Mouse (Mus musculus) myocyte (in vitro differentiated cells): ENCODE results near the gene Wfdc15a. TPM values are rescaled to one million over a fixed set of nuclear protein-coding genes. Genes with fewer than 3 reads are reported as not detected.

Experiments
- H3K27me3 ChIP-seq: one replicate; pipeline ENCODE4 v1.6.1; 2011; ENCODE audit not compliant: control insufficient read depth, insufficient read depth, insufficient read length
- H3K36me3 ChIP-seq: one replicate; pipeline ENCODE4 v1.6.1; 2011; ENCODE audit not compliant: control insufficient read depth, insufficient read depth
- H3K4me2 ChIP-seq: one replicate; pipeline ENCODE4 v1.6.1; 2011; ENCODE audit warnings: low read depth, control low read depth
- H3K4me3 ChIP-seq: one replicate; pipeline ENCODE4 v1.5.1; 2011; ENCODE audit warnings: mild to moderate bottlenecking, control low read depth, moderate library complexity
- H3K79me2 ChIP-seq: one replicate; pipeline ENCODE4 v1.6.1; 2011; ENCODE audit not compliant: control insufficient read depth, insufficient read depth
- H3ac ChIP-seq: one replicate; pipeline ENCODE4 v1.6.1; 2011; ENCODE audit not compliant: control insufficient read depth, insufficient read length
- CEBPB ChIP-seq: IDR thresholded peaks from 2 replicates; pipeline ENCODE4 v1.6.1; 2011; ENCODE audit warnings: mild to moderate bottlenecking, moderate library complexity; ENCODE audit not compliant: poor library complexity, insufficient read depth, severe bottlenecking
- E2F4 ChIP-seq: IDR thresholded peaks from one replicate; pipeline ENCODE4 v1.6.1; 2011; ENCODE audit warnings: mild to moderate bottlenecking, control low read depth, moderate library complexity; ENCODE audit not compliant: insufficient read depth
- MAX ChIP-seq: IDR thresholded peaks from one replicate; pipeline ENCODE4 v1.6.1; 2011; ENCODE audit warnings: low read depth, mild to moderate bottlenecking, control low read depth
- MYOD1 ChIP-seq, 3 experiments: IDR thresholded peaks; one replicate each; pipeline ENCODE4 v1.6.1; 2011; ENCODE audit warnings: control low read depth in 2 of 3, low read depth in 2 of 3, mild to moderate bottlenecking in 2 of 3, moderate library complexity in 1 of 3; ENCODE audit not compliant: insufficient read length in 2 of 3, control insufficient read depth in 1 of 3
- MYOG ChIP-seq, 3 experiments: IDR thresholded peaks; one replicate each; pipeline ENCODE4 v1.6.1; 2011; ENCODE audit warnings: control low read depth in 2 of 3, low read depth in 2 of 3, mild to moderate bottlenecking in 2 of 3; ENCODE audit not compliant: insufficient read length in 2 of 3, control insufficient read depth in 1 of 3, insufficient read depth in 1 of 3
- POLR2A ChIP-seq: IDR thresholded peaks from one replicate; pipeline ENCODE4 v1.6.1; 2011; ENCODE audit warnings: low read depth, mild to moderate bottlenecking, control low read depth, moderate library complexity; ENCODE audit not compliant: insufficient read length
- POLR2AphosphoS2 ChIP-seq: IDR thresholded peaks from one replicate; pipeline ENCODE4 v1.6.1; 2011; ENCODE audit warnings: low read depth, control low read depth; ENCODE audit not compliant: insufficient read length
- REST ChIP-seq: IDR thresholded peaks from one replicate; pipeline ENCODE4 v1.6.1; 2011; ENCODE audit warnings: mild to moderate bottlenecking, control low read depth, moderate library complexity; ENCODE audit not compliant: insufficient read depth, insufficient read length
- SRF ChIP-seq: IDR thresholded peaks from one replicate; pipeline ENCODE4 v1.6.1; 2011; ENCODE audit warnings: low read depth; ENCODE audit not compliant: control insufficient read depth, insufficient read length
- TCF12 ChIP-seq: IDR thresholded peaks from one replicate; pipeline ENCODE4 v1.6.1; 2011; ENCODE audit warnings: mild to moderate bottlenecking, control low read depth; ENCODE audit not compliant: poor library complexity, insufficient read depth, severe bottlenecking
- TCF3 ChIP-seq: IDR thresholded peaks from one replicate; pipeline ENCODE4 v1.6.1; 2011; ENCODE audit warnings: low read depth, control low read depth; ENCODE audit not compliant: insufficient read length
- USF1 ChIP-seq: IDR thresholded peaks from one replicate; pipeline ENCODE4 v1.6.1; 2011; ENCODE audit warnings: low read depth, mild to moderate bottlenecking, control low read depth, moderate library complexity
- polyA plus RNA-seq: library from polyadenylated mRNA; unstranded; fragments of >200 nt; fragmentation: generic; extraction: Trizol; gene quantifications from one replicate; pipeline ENCODE4 v1.2.1, GENCODE M21; 2012; ENCODE audit warnings: missing spikeins

Gene Wfdc15a
- polyA plus RNA-seq, 1 experiment, result not detected

DNA sequence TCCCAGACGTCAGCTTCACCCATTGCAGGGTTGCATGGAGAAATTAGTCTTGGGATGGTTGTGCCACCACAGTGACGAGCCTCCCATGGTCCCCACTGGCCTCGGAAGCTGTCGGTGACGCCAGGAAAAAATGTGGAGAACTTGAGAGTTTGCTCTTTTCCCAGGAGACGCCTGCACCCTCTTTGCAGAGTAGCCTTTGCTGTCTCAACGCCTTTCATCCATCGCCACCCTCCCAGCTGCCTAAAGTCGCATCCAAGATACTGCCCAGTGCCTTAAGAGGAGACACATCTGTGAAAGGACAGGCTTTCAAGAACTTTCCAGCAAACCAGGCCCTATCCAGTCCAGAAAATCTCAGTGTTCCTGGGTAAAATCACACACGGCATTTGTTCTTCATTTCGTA is 47.6 kb downstream of the Wfdc15a start:
- Histone ChIP-seq H3ac (no peak overlapping the region), H3K27me3 (no peaks in the 10 kb centered on the region), H3K4me2 (no peak overlapping the region), H3K36me3 (peaks cover 16% of the 10 kb centered on the region), H3K4me3 (no peak overlapping the region), H3K79me2 (no peaks in the 10 kb centered on the region)
- no peak for TF ChIP-seq MYOG (IDR thresholded peaks at IDR 0.05; ENCODE audit: control insufficient read depth in 1 of 3, insufficient read depth in 1 of 3, insufficient read length in 2 of 3, low read depth in 2 of 3)
- no peak for TF ChIP-seq POLR2AphosphoS2
- TF ChIP-seq E2F4, result no peak
- no peak for TF ChIP-seq TCF12
- no peak for TF ChIP-seq MAX
- TF ChIP-seq POLR2A, result no peak
- TF ChIP-seq SRF, result no peak
- no peak for TF ChIP-seq TCF3
- TF ChIP-seq CEBPB, result no peak
- TF ChIP-seq REST, result no peak
- no peak for TF ChIP-seq MYOD1 (IDR thresholded peaks at IDR 0.05; ENCODE audit: control insufficient read depth in 1 of 3, insufficient read length in 2 of 3, low read depth in 2 of 3)
- TF ChIP-seq USF1, result no peak

- H3K4me2 ChIP-seq, result no peak overlapping the region
Observed at GRCm38 (mm10) chr2:164150086-164150760, 49.7 kb downstream of the Wfdc15a start.

More at GRCm38 (mm10) chr2:164150086-164150760, 49.7 kb downstream of the Wfdc15a start:
- Histone ChIP-seq H3K36me3 (peaks cover 16% of the 10 kb centered on the region), H3K27me3 (no peaks in the 10 kb centered on the region), H3K4me3 (no peak overlapping the region), H3ac (no peak overlapping the region), H3K79me2 (no peaks in the 10 kb centered on the region)
- TF ChIP-seq TCF3, result no peak
- no peak for TF ChIP-seq MAX
- TF ChIP-seq CEBPB, result no peak
- no peak for TF ChIP-seq USF1
- TF ChIP-seq SRF, result no peak
- TF ChIP-seq TCF12, result no peak
- TF ChIP-seq MYOD1 (IDR thresholded peaks at IDR 0.05; ENCODE audit: control insufficient read depth in 1 of 3, insufficient read length in 2 of 3, low read depth in 2 of 3), result no peak
- no peak for TF ChIP-seq MYOG (IDR thresholded peaks at IDR 0.05; ENCODE audit: control insufficient read depth in 1 of 3, insufficient read depth in 1 of 3, insufficient read length in 2 of 3, low read depth in 2 of 3)
- TF ChIP-seq E2F4, result no peak
- TF ChIP-seq POLR2A, result no peak
- TF ChIP-seq REST, result no peak
- no peak for TF ChIP-seq POLR2AphosphoS2

Other genes starting within 250 kb of the Wfdc15a start
- gene Ywhab, start 205.2 kb downstream of the Wfdc15a start, polyA plus RNA-seq, result 118 TPM
- 1.5 TPM for gene Pabpc1l, start 174.7 kb downstream of the Wfdc15a start, polyA plus RNA-seq
- 9.8 TPM for gene Stk4, start 129.8 kb downstream of the Wfdc15a start, polyA plus RNA-seq
- 24.1 TPM for gene Tomm34, start 129.0 kb downstream of the Wfdc15a start, polyA plus RNA-seq
- not detected for gene Kcns1, start 29.0 kb downstream of the Wfdc15a start, polyA plus RNA-seq
- not detected for gene Wfdc5, start 17.4 kb downstream of the Wfdc15a start, polyA plus RNA-seq
- not detected for gene Wfdc12, start 9.5 kb downstream of the Wfdc15a start, polyA plus RNA-seq
- not detected for gene Wfdc15b, start 21.5 kb upstream of the Wfdc15a start, polyA plus RNA-seq
- not detected for gene Svs2, start 38.3 kb upstream of the Wfdc15a start, polyA plus RNA-seq
- gene Svs3b, start 56.5 kb upstream of the Wfdc15a start, polyA plus RNA-seq, result not detected
- gene Svs4, start 78.3 kb upstream of the Wfdc15a start, polyA plus RNA-seq, result not detected
- gene Svs3a, start 89.1 kb upstream of the Wfdc15a start, polyA plus RNA-seq, result not detected
- gene Svs6, start 116.6 kb upstream of the Wfdc15a start, polyA plus RNA-seq, result not detected
- gene Svs5, start 132.6 kb upstream of the Wfdc15a start, polyA plus RNA-seq, result not detected
- 9.4 TPM for gene Slpi, start 189.0 kb upstream of the Wfdc15a start, polyA plus RNA-seq
- gene Rbpjl, start 203.0 kb upstream of the Wfdc15a start, polyA plus RNA-seq, result 0.06 TPM
- 0.01 TPM for gene Matn4, start 205.0 kb upstream of the Wfdc15a start, polyA plus RNA-seq
- 52.4 TPM for gene Sdc4, start 243.8 kb upstream of the Wfdc15a start, polyA plus RNA-seq